ENCODE assay signal across 10 mouse cellular contexts in the genomic region with DNA sequence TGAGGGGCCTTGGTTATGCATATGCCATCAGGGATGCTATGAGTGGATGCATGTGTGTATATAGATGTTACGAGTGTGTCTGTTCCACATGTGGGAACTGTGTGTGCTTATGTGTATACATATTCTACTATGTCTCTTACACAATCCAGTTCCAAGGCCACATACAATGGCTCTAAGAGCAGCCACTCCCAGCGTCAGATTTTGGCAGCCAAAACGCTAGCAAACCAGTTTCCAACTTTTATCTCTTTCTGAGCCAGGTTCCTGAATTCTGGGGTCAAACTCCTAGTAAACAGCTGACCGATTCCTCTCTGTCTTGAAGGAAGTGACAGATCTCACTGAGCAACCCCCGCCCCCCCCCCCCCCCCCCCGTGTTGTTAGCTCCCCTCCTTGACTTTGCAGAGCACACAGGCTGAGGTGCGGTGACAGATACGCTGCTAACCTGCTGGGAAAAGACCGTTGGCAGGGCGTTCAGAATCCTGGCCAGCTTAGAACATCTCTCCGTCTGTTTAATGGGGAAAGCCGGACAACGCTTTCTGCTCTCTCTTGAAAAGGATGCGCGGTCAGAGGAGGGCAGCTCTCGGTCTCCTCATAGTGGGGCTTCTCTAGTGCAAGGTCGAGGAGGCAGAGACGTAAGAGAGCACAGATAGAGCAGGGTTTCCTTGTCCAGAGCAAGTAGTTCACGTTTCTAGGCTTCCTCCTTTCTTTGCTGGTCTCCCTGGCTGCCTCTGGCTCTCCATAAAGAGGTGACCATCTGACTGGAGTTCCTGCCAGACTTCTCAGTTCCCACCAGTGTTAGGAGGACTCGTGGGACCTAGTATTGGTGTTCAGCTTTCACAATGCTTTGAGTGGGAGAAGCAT. TPM values are rescaled to one million over a fixed set of nuclear protein-coding genes. Genes with fewer than 3 reads are reported as not detected.
DNase-seq lines count a peak whose midpoint lies in the region; ATAC-seq and TF ChIP-seq lines count a peak whose summit lies in the region.
"Had no signal": no experiment of that assay in that cellular context is flagged by ENCODE, and none has a peak within 500 bp of the region (broad histone marks: within the 10 kb centered on the region; RNA-seq: fewer than 3 reads in every experiment).

No protein-coding gene starts in this region.

- no peak for TF ChIP-seq CTCF in gastrocnemius, adult 2 months (IDR thresholded peaks at IDR 0.05)

- peak overlapping the region; percentile 63 for H3K4me3 ChIP-seq in gastrocnemius, adult 2 months
- H3K4me3 ChIP-seq in liver, embryonic 11.5 days (ENCODE audit: low read depth, low read length) = peak overlapping the region; percentile 1; the same call in 1 of the 2 replicates
- H3K4me3 ChIP-seq: neural tube, embryonic 13.5 days had no signal

- no peaks in the 10 kb centered on the region for H3K27me3 ChIP-seq in liver, embryonic 11.5 days (replicated peaks; ENCODE audit: control insufficient read depth, insufficient read depth, low read length)
- H3K27me3 ChIP-seq: neural tube, embryonic 13.5 days had no signal

- no peaks in the 10 kb centered on the region for H3K36me3 ChIP-seq in liver, embryonic 11.5 days (ENCODE audit: control insufficient read depth, insufficient read depth, low read length)
- H3K36me3 ChIP-seq: neural tube, embryonic 13.5 days had no signal

- peak overlapping the region; percentile 80 for H3K4me2 ChIP-seq in liver, embryonic 11.5 days
- H3K4me2 ChIP-seq: neural tube, embryonic 13.5 days had no signal

- peaks cover 23% of the 10 kb centered on the region for H3K4me1 ChIP-seq in liver, embryonic 11.5 days (replicated peaks; ENCODE audit: control insufficient read depth, insufficient read depth, low read length)

- peak overlapping the region; percentile 71 for H3K27ac ChIP-seq in gastrocnemius, adult 2 months
- peak overlapping the region; percentile 56; the same call in 1 of the 2 replicates for H3K27ac ChIP-seq in liver, embryonic 11.5 days (ENCODE audit: low read depth, low read length)
- H3K27ac ChIP-seq: neural tube, embryonic 13.5 days had no signal

- peak overlapping the region; percentile 38; the same call in 1 of the 2 replicates for H3K9ac ChIP-seq in liver, embryonic 11.5 days (ENCODE audit: low read depth, low read length)
- H3K9ac ChIP-seq: neural tube, embryonic 13.5 days had no signal

- intact Hi-C loops in gastrocnemius, adult 2 months (cut with DNase I) = no loop called here

- WGBS in liver, embryonic 11.5 days = 16% methylated on average over 20 of the region's 20 CpGs

- no peak for DNase-seq in gastrocnemius, adult 2 months
- no peak for DNase-seq in gastrocnemius, adult 8-10 months (ENCODE audit: low spot score in 2 of 2)
- peak; percentile 76 for DNase-seq in 416B (ENCODE audit: low read depth)
- peak; percentile 52 to 55 for DNase-seq in heart, adult 18-20 months
- DNase-seq in liver, embryonic 11.5 days (ENCODE audit: low spot score) = no peak
- DNase-seq in retina, embryonic 14.5 days (ENCODE audit: low spot score) = no peak
- no peak for DNase-seq in spleen, adult 12 weeks (ENCODE audit: low spot score)
- DNase-seq in adipocyte (ENCODE audit: low spot score) = no peak
- DNase-seq: kidney, adult 18-20 months had no signal

- ATAC-seq in liver, embryonic 11.5 days (replicated peaks; ENCODE audit: low FRiP score) = no peak

- no peaks in the 10 kb centered on the region for H3K9me3 ChIP-seq in liver, embryonic 11.5 days (ENCODE audit: control insufficient read depth, low read length)
- H3K9me3 ChIP-seq: neural tube, embryonic 13.5 days had no signal

RNA-seq across cellular contexts. Expression of a gene that starts 17.3 kb away (rescaled TPM):
- total RNA-seq in gastrocnemius, adult 2 months (2021) = 1 to 10 TPM; 4.1 to 5.1 TPM
- total RNA-seq in gastrocnemius, adult 8-10 months (2022) = 1 to 10 TPM; 2.2 to 4.3 (median 2.8) TPM
- total RNA-seq in heart, adult 18-20 months (2021) = 10 to 100 TPM; 12.6 TPM
- 20.7 and 24.4 TPM in 2 replicates for polyA plus RNA-seq in liver, embryonic 11.5 days (2014; fragmentation: Nextera tagmentation; extraction: Ambion mirVana)

Comparison
In these comparisons a context has a peak if more than half of its experiments do, and no peak if none do; other contexts are left out.
1. DNase-seq: peak in 416B (single experiment) and heart, adult 18-20 months (2 of 2); none in gastrocnemius, adult 2 months (single experiment), gastrocnemius, adult 8-10 months (0 of 2), liver, embryonic 11.5 days (single experiment), retina, embryonic 14.5 days (single experiment), spleen, adult 12 weeks (single experiment) and adipocyte (single experiment).